Mouse (Mus musculus) forebrain, postnatal 0 days (tissue): ENCODE measurements around the gene Neurl4. TPM values are rescaled to one million over a fixed set of nuclear protein-coding genes. Genes with fewer than 3 reads are reported as not detected.
A peak's percentile ranks its signal among the peaks of the same experiment; 100 is the strongest.

Experiments used
- ATAC-seq: fragments of 200-750 bp; cut with Nextera tagmentation; 2 replicates; pipeline ENCODE4 v1.8.0; 2017; ENCODE audit warnings: mild to moderate bottlenecking, moderate library complexity
- DNase-seq: peaks from one replicate; pipeline ENCODE4 v3.0.0-alpha.2; 2015
- H3K27ac ChIP-seq: fragments of 300-500 bp; sonication (generic); 2 replicates; pipeline ENCODE4 v1.5.1; 2014; ENCODE audit warnings: low read depth, mild to moderate bottlenecking, antibody characterized with exemption, low read length, moderate library complexity, mixed read lengths
- H3K27me3 ChIP-seq: fragments of 300-500 bp; sonication (generic); 2 replicates; pipeline ENCODE4 v1.6.1; 2014; ENCODE audit warnings: mild to moderate bottlenecking, low read length, mixed read lengths; ENCODE audit not compliant: insufficient read depth
- H3K36me3 ChIP-seq: fragments of 300-500 bp; sonication (generic); 2 replicates; pipeline ENCODE4 v1.6.1; 2014; ENCODE audit warnings: mild to moderate bottlenecking, moderate library complexity; ENCODE audit not compliant: insufficient read depth
- H3K4me1 ChIP-seq: fragments of 300-500 bp; sonication (generic); 2 replicates; pipeline ENCODE4 v1.6.1; 2014; ENCODE audit warnings: antibody characterized with exemption; ENCODE audit not compliant: insufficient read depth
- H3K4me2 ChIP-seq: fragments of 300-500 bp; sonication (generic); 2 replicates; pipeline ENCODE4 v1.6.1; 2014; ENCODE audit warnings: low read depth, mild to moderate bottlenecking, moderate library complexity
- H3K4me3 ChIP-seq: fragments of 300-500 bp; sonication (generic); 2 replicates; pipeline ENCODE4 v1.5.1; 2014; ENCODE audit warnings: low read depth, low read length, mixed read lengths
- H3K9ac ChIP-seq: fragments of 300-500 bp; sonication (generic); 2 replicates; pipeline ENCODE4 v1.6.1; 2014; ENCODE audit warnings: mild to moderate bottlenecking
- H3K9me3 ChIP-seq: fragments of 300-500 bp; sonication (generic); 2 replicates; pipeline ENCODE4 v1.6.1; 2016; ENCODE audit warnings: low read length
- CTCF ChIP-seq: sonication (generic); IDR thresholded peaks from 2 replicates; pipeline ENCODE4 v1.5.1; 2016; ENCODE audit warnings: antibody characterized with exemption, control low read depth, low read depth
- WGBS: fragments of 180-500 bp; shearing (Covaris S2); extraction: QIAGEN DNeasy Blood & Tissue Kit; methylation state at CpG from one replicate; pipeline ENCODE4 v1.1.7; 2014; 5-methylcytosine and 5-hydroxymethylcytosine counted together
- polyA plus RNA-seq: library from polyadenylated mRNA; unstranded; fragments of >200 nt; fragmentation: Nextera tagmentation; extraction: Ambion mirVana; gene quantifications from 2 replicates; pipeline ENCODE4 v1.2.1, GENCODE M21; 2015
- total RNA-seq: library from RNA; depleted of rRNA; stranded (reverse); fragments of >200 nt; gene quantifications from 2 replicates; pipeline ENCODE4 v1.2.3, GENCODE M21; 2014

The Neurl4 gene
- total and polyA plus RNA-seq, 2 experiments from 2014 or later: 18.2 to 155 TPM

GRCm38 (mm10) chr11:69918118-69918517 lies 17.2 kb downstream of the Neurl4 start:
- H3K4me1 ChIP-seq: peaks cover 12% of the 10 kb centered on the region
- H3K4me3 ChIP-seq: no peak overlapping the region
- H3K27ac ChIP-seq: no peak overlapping the region
- ATAC-seq (no peak), DNase-seq (no peak)
- H3K4me2 ChIP-seq: no peak overlapping the region
- 85% methylated on average over 5 of the region's 5 CpGs for WGBS
- no peak overlapping the region for H3K9ac ChIP-seq
- TF ChIP-seq CTCF: no peak
- H3K27me3 ChIP-seq: no peaks in the 10 kb centered on the region
- peaks cover 49% of the 10 kb centered on the region for H3K36me3 ChIP-seq
- H3K9me3 ChIP-seq: no peaks in the 10 kb centered on the region

- Histone ChIP-seq H3K27me3 (no peaks in the 10 kb centered on the region), H3K9me3 (no peaks in the 10 kb centered on the region), H3K9ac (peak overlapping the region; percentile 87), H3K4me2 (peak overlapping the region; percentile 95), H3K27ac (no peak overlapping the region), H3K36me3 (peaks cover 45% of the 10 kb centered on the region), H3K4me1 (peaks cover 12% of the 10 kb centered on the region), H3K4me3 (peak overlapping the region; percentile 84; the same call in 1 of the 2 replicates)
- 83% methylated on average over 9 of the region's 9 CpGs for WGBS
- ATAC-seq (no peak), DNase-seq (no peak)
- TF ChIP-seq CTCF: no peak
Observed at GRCm38 (mm10) chr11:69919053-69919452, 18.2 kb downstream of the Neurl4 start.

- WGBS: 2% methylated on average over 17 of the region's 17 CpGs
- H3K4me1 ChIP-seq: peaks cover 9% of the 10 kb centered on the region
- ATAC-seq: no peak
- H3K4me2 ChIP-seq: peak overlapping the region; percentile 95
- no peaks in the 10 kb centered on the region for H3K9me3 ChIP-seq
- DNase-seq: peak; percentile 71
- peak overlapping the region; percentile 95 for H3K27ac ChIP-seq
- H3K36me3 ChIP-seq: peaks cover 44% of the 10 kb centered on the region
- peak overlapping the region; percentile 84 for H3K4me3 ChIP-seq
- no peak for TF ChIP-seq CTCF
- H3K27me3 ChIP-seq: no peaks in the 10 kb centered on the region
- peak overlapping the region; percentile 87 for H3K9ac ChIP-seq
Observed at GRCm38 (mm10) chr11:69919661-69920265, 18.9 kb downstream of the Neurl4 start.

GRCm38 (mm10) chr11:69920266-69921031 lies 19.6 kb downstream of the Neurl4 start:
- no peak for ATAC-seq
- TF ChIP-seq CTCF: no peak
- Histone ChIP-seq H3K27ac (peak overlapping the region; percentile 95), H3K4me2 (peak overlapping the region; percentile 95), H3K9ac (peak overlapping the region; percentile 87), H3K36me3 (peaks cover 37% of the 10 kb centered on the region), H3K27me3 (no peaks in the 10 kb centered on the region), H3K4me3 (peak overlapping the region; percentile 84), H3K9me3 (no peaks in the 10 kb centered on the region), H3K4me1 (peaks cover 7% of the 10 kb centered on the region; the same call in 1 of the 2 replicates)
- DNase-seq: peak; percentile 9
- under 1% methylated on average over 52 of the region's 65 CpGs for WGBS

- Histone ChIP-seq H3K4me3 (peak within 1 kb of the TSS; percentile 84), H3K9me3 (no peaks in the 10 kb centered on the region), H3K27me3 (no peaks in the 10 kb centered on the region), H3K4me2 (peak within 1 kb of the TSS; percentile 95), H3K27ac (peak within 1 kb of the TSS; percentile 95), H3K36me3 (peaks cover 28% of the 10 kb centered on the region), H3K9ac (peak within 1 kb of the TSS; percentile 87), H3K4me1 (peaks cover 7% of the 10 kb centered on the region; the same call in 1 of the 2 replicates)
- WGBS: under 1% methylated on average over 76 of the region's 78 CpGs
- peak; percentile 96 for ATAC-seq
- TF ChIP-seq CTCF: peak; percentile 84
- peak; percentile 100 for DNase-seq
Observed at GRCm38 (mm10) chr11:69921114-69922011, 20.5 kb downstream of the Neurl4 start, which contains the start of gene Eif5a. Gene Eif5a, minus strand, starts transcription at chr11:69921958.

- Histone ChIP-seq H3K36me3 (peaks cover 20% of the 10 kb centered on the region), H3K9me3 (no peaks in the 10 kb centered on the region), H3K4me1 (peaks cover 7% of the 10 kb centered on the region; the same call in 1 of the 2 replicates), H3K4me2 (peak overlapping the region; percentile 57), H3K4me3 (peak overlapping the region; percentile 45), H3K27ac (peak overlapping the region; percentile 83), H3K27me3 (no peaks in the 10 kb centered on the region), H3K9ac (peak overlapping the region; percentile 42)
- DNase-seq (no peak), ATAC-seq (no peak)
- TF ChIP-seq CTCF: no peak
- 2% methylated on average over 12 of the region's 12 CpGs for WGBS
Observed at GRCm38 (mm10) chr11:69922012-69922756, 21.3 kb downstream of the Neurl4 start.
